Mouse (Mus musculus) brain, embryonic 14.5 days (tissue): ENCODE measurements at regions not wholly inside any gene's neighbourhood (a gene's known extent, or its start where the extent isn't known, plus 50 kb on each side); places are given as distances from the start of the nearest gene placed in this dataset.

Experiments used
- CTCF ChIP-seq: fragments of 200-500 bp; IDR thresholded peaks from 2 replicates; pipeline ENCODE4 v1.5.1; 2012; ENCODE audit warnings: inconsistent platforms, mild to moderate bottlenecking, moderate library complexity, borderline replicate concordance; ENCODE audit not compliant: insufficient read depth, insufficient read length; ENCODE audit errors: extremely low read depth
- POLR2A ChIP-seq: fragments of 200-500 bp; IDR thresholded peaks from 2 replicates; pipeline ENCODE4 v1.6.1; 2012; ENCODE audit warnings: mild to moderate bottlenecking, inconsistent platforms, borderline replicate concordance; ENCODE audit not compliant: poor library complexity, insufficient read depth, insufficient read length, severe bottlenecking; ENCODE audit errors: extremely low read depth

DNA sequence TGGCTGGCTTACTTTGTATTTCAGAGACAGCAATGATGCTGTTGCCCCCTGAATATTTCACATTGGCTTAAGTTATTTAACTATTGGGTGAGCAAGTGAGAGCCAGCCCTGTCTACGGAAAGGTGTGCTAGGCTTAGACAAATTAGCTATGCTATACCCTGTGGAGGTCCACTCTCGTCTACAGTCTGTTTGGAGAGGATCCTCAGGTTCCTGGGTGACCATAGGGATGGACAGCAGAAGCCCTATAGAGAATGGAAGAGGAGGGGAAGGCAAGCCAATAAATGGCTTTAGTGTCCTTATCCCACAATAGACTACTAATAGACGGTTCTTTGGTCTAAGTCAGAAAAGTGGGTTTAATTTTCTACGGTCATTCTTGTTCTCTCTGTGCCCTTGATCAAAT lies 455.3 kb upstream of the Nr2f2 start:
- no peak for TF ChIP-seq CTCF
- no peak for TF ChIP-seq POLR2A
